In the genomic region with DNA sequence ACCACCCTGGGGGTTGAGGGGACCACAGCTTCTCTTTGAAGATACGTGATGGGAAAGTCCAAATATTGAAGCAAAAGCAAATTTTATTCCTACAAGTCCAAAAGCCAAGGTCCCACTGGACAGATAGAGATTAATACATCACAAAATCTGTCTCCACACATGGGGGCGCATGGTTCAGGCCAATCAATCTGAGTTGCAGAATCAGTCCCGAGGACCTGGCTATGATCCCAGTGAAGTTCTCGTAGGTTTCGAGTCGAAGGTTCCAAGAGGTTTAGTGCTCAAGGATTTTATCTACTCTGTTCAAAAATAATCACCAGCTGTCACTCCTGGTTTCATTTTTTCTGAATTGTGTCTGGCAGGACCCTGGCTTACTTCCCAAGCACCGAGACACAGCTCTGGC, we compare ENCODE assay signal across 10 mouse cellular contexts. TPM values are rescaled to one million over a fixed set of nuclear protein-coding genes. Genes with fewer than 3 reads are reported as not detected.
A peak's percentile ranks its signal among the peaks of the same experiment; 100 is the strongest.
DNase-seq lines count a peak whose midpoint lies in the region; ATAC-seq lines count a peak whose summit lies in the region.
"Had no signal": no experiment of that assay in that cellular context is flagged by ENCODE, and none has a peak within 500 bp of the region (broad histone marks: within the 10 kb centered on the region; RNA-seq: fewer than 3 reads in every experiment).

No protein-coding gene starts in this region.

- no peaks in the 10 kb centered on the region for H3K9me3 ChIP-seq in heart, embryonic 16.5 days (replicated peaks; ENCODE audit: control insufficient read depth, low read length)
- H3K9me3 ChIP-seq in embryonic facial prominence, embryonic 12.5 days, result no peaks in the 10 kb centered on the region
- no peaks in the 10 kb centered on the region for H3K9me3 ChIP-seq in hindbrain, embryonic 16.5 days (ENCODE audit: control insufficient read depth, low read length)
- no peaks in the 10 kb centered on the region for H3K9me3 ChIP-seq in midbrain, embryonic 16.5 days (replicated peaks; ENCODE audit: control insufficient read depth, low read length, poor library complexity, severe bottlenecking)
- H3K9me3 ChIP-seq: liver, embryonic 13.5 days had no signal

- WGBS in heart, embryonic 16.5 days, result 23% methylated on average over 7 of the region's 7 CpGs
- WGBS in embryonic facial prominence, embryonic 12.5 days, result 58% methylated on average over 7 of the region's 7 CpGs
- 43% methylated on average over 7 of the region's 7 CpGs for WGBS in hindbrain, embryonic 16.5 days
- WGBS in midbrain, embryonic 16.5 days, result 28% methylated on average over 7 of the region's 7 CpGs

- no peak overlapping the region for H3K27ac ChIP-seq in heart, embryonic 16.5 days (ENCODE audit: low read length)
- no peak overlapping the region for H3K27ac ChIP-seq in embryonic facial prominence, embryonic 12.5 days
- no peak overlapping the region for H3K27ac ChIP-seq in hindbrain, embryonic 16.5 days (ENCODE audit: low read depth, low read length)
- no peak overlapping the region for H3K27ac ChIP-seq in midbrain, embryonic 16.5 days (ENCODE audit: low read length)
- H3K27ac ChIP-seq: liver, embryonic 13.5 days had no signal

- peaks cover 24% of the 10 kb centered on the region for H3K4me1 ChIP-seq in heart, embryonic 16.5 days (ENCODE audit: control insufficient read depth, insufficient read depth, low read length)
- peaks cover 25% of the 10 kb centered on the region for H3K4me1 ChIP-seq in embryonic facial prominence, embryonic 12.5 days
- peaks cover 17% of the 10 kb centered on the region for H3K4me1 ChIP-seq in hindbrain, embryonic 16.5 days (ENCODE audit: control insufficient read depth, insufficient read depth, low read depth, low read length)
- H3K4me1 ChIP-seq in midbrain, embryonic 16.5 days (ENCODE audit: control insufficient read depth, insufficient read depth, low read length), result peaks cover 13% of the 10 kb centered on the region

- peak overlapping the region; percentile 51 for H3K4me3 ChIP-seq in heart, embryonic 16.5 days (ENCODE audit: low read length)
- peak overlapping the region; percentile 33; the same call in 1 of the 2 replicates for H3K4me3 ChIP-seq in embryonic facial prominence, embryonic 12.5 days
- peak overlapping the region; percentile 48 for H3K4me3 ChIP-seq in hindbrain, embryonic 16.5 days (ENCODE audit: low read length)
- H3K4me3 ChIP-seq in midbrain, embryonic 16.5 days (ENCODE audit: low read depth, low read length), result peak overlapping the region; percentile 31; the same call in 1 of the 2 replicates

- H3K36me3 ChIP-seq in heart, embryonic 16.5 days (ENCODE audit: control insufficient read depth, insufficient read depth), result no peaks in the 10 kb centered on the region
- no peaks in the 10 kb centered on the region for H3K36me3 ChIP-seq in embryonic facial prominence, embryonic 12.5 days
- H3K36me3 ChIP-seq in hindbrain, embryonic 16.5 days (ENCODE audit: control insufficient read depth, insufficient read depth, low read length), result no peaks in the 10 kb centered on the region
- no peaks in the 10 kb centered on the region for H3K36me3 ChIP-seq in midbrain, embryonic 16.5 days (ENCODE audit: control insufficient read depth, insufficient read depth, low read length)
- H3K36me3 ChIP-seq: liver, embryonic 13.5 days had no signal

- no peak overlapping the region; the same call in 1 of the 2 replicates for H3K9ac ChIP-seq in heart, embryonic 16.5 days (ENCODE audit: low read length)
- H3K9ac ChIP-seq in embryonic facial prominence, embryonic 12.5 days, result 0 out of 2 replicates have a peak overlapping the region, but pooled peaks have one; percentile 29
- H3K9ac ChIP-seq in hindbrain, embryonic 16.5 days (ENCODE audit: low read depth, low read length), result peak overlapping the region; percentile 56
- peak overlapping the region; percentile 60 for H3K9ac ChIP-seq in midbrain, embryonic 16.5 days (ENCODE audit: low read depth, low read length)
- H3K9ac ChIP-seq: liver, embryonic 13.5 days had no signal

- ATAC-seq in heart, embryonic 16.5 days (replicated peaks; ENCODE audit: extremely low read depth, insufficient read depth, low FRiP score), result no peak
- ATAC-seq in embryonic facial prominence, embryonic 12.5 days (ENCODE audit: insufficient number of reproducible peaks, insufficient read depth, low FRiP score, low TSS enrichment), result no peak
- no peak for ATAC-seq in hindbrain, embryonic 16.5 days
- peak; percentile 32; the same call in 1 of the 2 replicates for ATAC-seq in midbrain, embryonic 16.5 days

- no peak for DNase-seq in heart, adult 11 months
- no peak for DNase-seq in thymus, postnatal 4 days
- DNase-seq in adrenal gland, adult 8-10 months, result no peak
- DNase-seq in lung, adult 18-20 months, result no peak
- DNase-seq: liver, embryonic 13.5 days had no signal

- H3K4me2 ChIP-seq in heart, embryonic 16.5 days (ENCODE audit: low read depth, low read length), result peak overlapping the region; percentile 77
- peak overlapping the region; percentile 50 for H3K4me2 ChIP-seq in embryonic facial prominence, embryonic 12.5 days (replicated peaks)
- peak overlapping the region; percentile 65 for H3K4me2 ChIP-seq in hindbrain, embryonic 16.5 days (ENCODE audit: low read length)
- peak overlapping the region; percentile 61 for H3K4me2 ChIP-seq in midbrain, embryonic 16.5 days (ENCODE audit: low read length)

- 0 out of 2 replicates have a peak, but pooled peaks cover 4% of the 10 kb centered on the region for H3K27me3 ChIP-seq in heart, embryonic 16.5 days (ENCODE audit: control insufficient read depth, insufficient read depth, low read length)
- H3K27me3 ChIP-seq in embryonic facial prominence, embryonic 12.5 days, result peaks cover 9% of the 10 kb centered on the region; the same call in 1 of the 2 replicates
- no peaks in the 10 kb centered on the region for H3K27me3 ChIP-seq in hindbrain, embryonic 16.5 days (replicated peaks; ENCODE audit: control insufficient read depth, insufficient read depth, low read length)
- no peaks in the 10 kb centered on the region for H3K27me3 ChIP-seq in midbrain, embryonic 16.5 days (ENCODE audit: control insufficient read depth, insufficient read depth, low read depth, low read length)

RNA-seq across cellular contexts. Expression of a gene that starts 4.7 kb away (rescaled TPM):
- polyA plus RNA-seq in heart, embryonic 16.5 days (2015; fragmentation: Nextera tagmentation; extraction: Ambion mirVana), result 0.32 and 0.55 TPM in 2 replicates
- 0.24 TPM in 1 of 2 replicates, not detected in the other for polyA plus RNA-seq in embryonic facial prominence, embryonic 12.5 days (2016; fragmentation: Nextera tagmentation; extraction: Ambion mirVana)
- polyA plus RNA-seq in hindbrain, embryonic 16.5 days (2015; fragmentation: Nextera tagmentation; extraction: Ambion mirVana), result 0.84 and 1.2 TPM in 2 replicates
- 0.72 and 1.3 TPM in 2 replicates for polyA plus RNA-seq in midbrain, embryonic 16.5 days (2015; fragmentation: Nextera tagmentation; extraction: Ambion mirVana)
- 1 to 10 TPM in 1 of 4 experiments, under 1 TPM in 2, not detected in 1; 0.38 to 1.1 (median 0.43) TPM for total RNA-seq in adrenal gland, adult 8-10 months (2022)
- total RNA-seq: gastrocnemius, postnatal 36 days had no signal
- polyA plus RNA-seq: liver, embryonic 13.5 days had no signal

RNA-seq across cellular contexts. Expression of a gene that starts 30.4 kb away (rescaled TPM):
- 3.0 and 3.2 TPM in 2 replicates for polyA plus RNA-seq in heart, embryonic 16.5 days (2015; fragmentation: Nextera tagmentation; extraction: Ambion mirVana)
- polyA plus RNA-seq in embryonic facial prominence, embryonic 12.5 days (2016; fragmentation: Nextera tagmentation; extraction: Ambion mirVana), result 0.95 and 1.1 TPM in 2 replicates
- polyA plus RNA-seq in hindbrain, embryonic 16.5 days (2015; fragmentation: Nextera tagmentation; extraction: Ambion mirVana), result 4.9 and 5.4 TPM in 2 replicates
- polyA plus RNA-seq in midbrain, embryonic 16.5 days (2015; fragmentation: Nextera tagmentation; extraction: Ambion mirVana), result 4.0 and 4.7 TPM in 2 replicates
- total RNA-seq in adrenal gland, adult 8-10 months (2022), result under 1 TPM; 0.17 to 0.62 (median 0.36) TPM

RNA-seq across cellular contexts. Expression of a gene that starts 39.4 kb away (rescaled TPM):
- polyA plus RNA-seq in heart, embryonic 16.5 days (2015; fragmentation: Nextera tagmentation; extraction: Ambion mirVana), result 0.35 TPM in 2 replicates
- polyA plus RNA-seq in embryonic facial prominence, embryonic 12.5 days (2016; fragmentation: Nextera tagmentation; extraction: Ambion mirVana), result not detected in 2 replicates
- not detected in 2 replicates for polyA plus RNA-seq in hindbrain, embryonic 16.5 days (2015; fragmentation: Nextera tagmentation; extraction: Ambion mirVana)
- polyA plus RNA-seq in midbrain, embryonic 16.5 days (2015; fragmentation: Nextera tagmentation; extraction: Ambion mirVana), result not detected in 2 replicates
- total RNA-seq in adrenal gland, adult 8-10 months (2022), result 1 to 10 TPM in 1 of 4 experiments, under 1 TPM in 3; 0.17 to 1.1 (median 0.89) TPM
- total RNA-seq: gastrocnemius, postnatal 36 days had no signal

RNA-seq across cellular contexts. Expression of a gene that starts 51.2 kb away (rescaled TPM):
- 323 and 328 TPM in 2 replicates for polyA plus RNA-seq in heart, embryonic 16.5 days (2015; fragmentation: Nextera tagmentation; extraction: Ambion mirVana)
- 80.2 and 80.4 TPM in 2 replicates for polyA plus RNA-seq in embryonic facial prominence, embryonic 12.5 days (2016; fragmentation: Nextera tagmentation; extraction: Ambion mirVana)
- polyA plus RNA-seq in hindbrain, embryonic 16.5 days (2015; fragmentation: Nextera tagmentation; extraction: Ambion mirVana), result 71.7 and 84.9 TPM in 2 replicates
- polyA plus RNA-seq in midbrain, embryonic 16.5 days (2015; fragmentation: Nextera tagmentation; extraction: Ambion mirVana), result 47.3 and 53.0 TPM in 2 replicates
- 10 to 100 TPM; 68.5 to 90.2 (median 77.9) TPM for total RNA-seq in adrenal gland, adult 8-10 months (2022)

RNA-seq across cellular contexts. Expression of a gene that starts 51.3 kb away (rescaled TPM):
- polyA plus RNA-seq in heart, embryonic 16.5 days (2015; fragmentation: Nextera tagmentation; extraction: Ambion mirVana), result not detected in 2 replicates
- 0.35 and 0.76 TPM in 2 replicates for polyA plus RNA-seq in embryonic facial prominence, embryonic 12.5 days (2016; fragmentation: Nextera tagmentation; extraction: Ambion mirVana)
- 0.13 and 0.15 TPM in 2 replicates for polyA plus RNA-seq in hindbrain, embryonic 16.5 days (2015; fragmentation: Nextera tagmentation; extraction: Ambion mirVana)
- 0.09 and 0.12 TPM in 2 replicates for polyA plus RNA-seq in midbrain, embryonic 16.5 days (2015; fragmentation: Nextera tagmentation; extraction: Ambion mirVana)
- total RNA-seq in adrenal gland, adult 8-10 months (2022), result not detected
- total RNA-seq: gastrocnemius, postnatal 36 days had no signal
- polyA plus RNA-seq: liver, embryonic 13.5 days had no signal
